Mouse (Mus musculus) hindbrain, embryonic 12.5 days (tissue): ENCODE data around the gene Hormad2. TPM values are rescaled to one million over a fixed set of nuclear protein-coding genes. Genes with fewer than 3 reads are reported as not detected.

Experiments
- ATAC-seq: fragments of 200-750 bp; cut with Nextera tagmentation; 2 replicates; pipeline ENCODE4 v1.8.0; 2017; ENCODE audit warnings: moderate TSS enrichment; ENCODE audit not compliant: low FRiP score
- H3K27ac ChIP-seq: fragments of 300-500 bp; sonication (generic); 2 replicates; pipeline ENCODE4 v1.5.1; 2016; ENCODE audit warnings: mild to moderate bottlenecking
- H3K27me3 ChIP-seq: fragments of 300-500 bp; sonication (generic); 2 replicates; pipeline ENCODE4 v1.6.1; 2016; ENCODE audit warnings: mild to moderate bottlenecking
- H3K36me3 ChIP-seq: fragments of 300-500 bp; sonication (generic); 2 replicates; pipeline ENCODE4 v1.6.1; 2016; ENCODE audit warnings: mild to moderate bottlenecking
- H3K4me1 ChIP-seq: fragments of 300-500 bp; sonication (generic); 2 replicates; pipeline ENCODE4 v1.6.1; 2016
- H3K4me2 ChIP-seq: fragments of 300-500 bp; sonication (generic); replicated peaks from 2 replicates; pipeline ENCODE4 v1.6.1; 2016; ENCODE audit warnings: mild to moderate bottlenecking
- H3K4me3 ChIP-seq: fragments of 300-500 bp; sonication (generic); 2 replicates; pipeline ENCODE4 v1.5.1; 2016; ENCODE audit warnings: mild to moderate bottlenecking
- H3K9ac ChIP-seq: fragments of 300-500 bp; sonication (generic); 2 replicates; pipeline ENCODE4 v1.6.1; 2016; ENCODE audit warnings: mild to moderate bottlenecking, moderate library complexity
- H3K9me3 ChIP-seq: fragments of 300-500 bp; sonication (generic); replicated peaks from 2 replicates; pipeline ENCODE4 v1.6.1; 2016; ENCODE audit warnings: mild to moderate bottlenecking
- WGBS: fragments of 180-500 bp; shearing (Covaris S2); methylation state at CpG from one replicate; pipeline ENCODE4 v1.1.7; 2016; 5-methylcytosine and 5-hydroxymethylcytosine counted together
- polyA plus RNA-seq: library from polyadenylated mRNA; unstranded; fragments of >200 nt; fragmentation: Nextera tagmentation; extraction: Ambion mirVana; gene quantifications from 2 replicates; pipeline ENCODE4 v1.2.1, GENCODE M21; 2016

Hormad2 gene
- polyA plus RNA-seq, 1 experiment from 2014 or later = 0.10 TPM

- WGBS = 87% methylated on average over 1 of the region's 1 CpGs
These were observed 26.5 kb upstream of the Hormad2 start for GRCm38 (mm10) chr11:4467436-4467835.

GRCm38 (mm10) chr11:4466191-4466590 lies 25.3 kb upstream of the Hormad2 start:
- Histone ChIP-seq H3K9me3 (no peaks in the 10 kb centered on the region), H3K36me3 (no peaks in the 10 kb centered on the region), H3K9ac (no peak overlapping the region), H3K4me3 (no peak overlapping the region), H3K27ac (no peak overlapping the region), H3K4me1 (peaks cover 6% of the 10 kb centered on the region; the same call in 1 of the 2 replicates), H3K4me2 (no peak overlapping the region), H3K27me3 (no peaks in the 10 kb centered on the region)
- 59% methylated on average over 4 of the region's 4 CpGs for WGBS
- ATAC-seq = no peak

More at GRCm38 (mm10) chr11:4467436-4467835, 26.5 kb upstream of the Hormad2 start:
- no peak for ATAC-seq
- H3K9ac ChIP-seq = no peak overlapping the region
- no peak overlapping the region for H3K4me2 ChIP-seq
- peaks cover 11% of the 10 kb centered on the region; the same call in 1 of the 2 replicates for H3K4me1 ChIP-seq
- no peaks in the 10 kb centered on the region for H3K36me3 ChIP-seq
- no peak overlapping the region for H3K4me3 ChIP-seq
- no peaks in the 10 kb centered on the region for H3K27me3 ChIP-seq
- no peaks in the 10 kb centered on the region for H3K9me3 ChIP-seq
- H3K27ac ChIP-seq = no peak overlapping the region

DNA sequence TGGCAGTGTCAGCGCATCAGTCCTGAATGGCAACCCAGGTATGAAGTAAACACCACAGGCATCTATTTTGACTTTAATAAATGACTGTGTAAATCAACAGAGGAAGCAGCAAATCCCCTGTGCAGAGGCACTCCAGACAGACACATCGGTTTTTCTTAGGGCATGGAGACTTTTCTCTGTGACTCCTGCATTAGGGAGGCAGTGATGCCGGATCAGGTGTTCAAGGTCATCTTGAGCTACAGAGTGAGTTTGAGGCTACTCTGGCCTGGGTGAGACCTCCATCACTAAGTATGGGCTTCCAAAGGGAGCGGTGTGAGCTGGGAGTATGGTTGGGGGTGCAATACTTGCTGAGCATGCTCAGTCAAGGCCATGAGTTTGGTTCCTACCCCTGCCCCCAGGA lies 23.7 kb upstream of the Hormad2 start:
- 91% methylated on average over 4 of the region's 4 CpGs for WGBS

GRCm38 (mm10) chr11:4464186-4464585 lies 23.3 kb upstream of the Hormad2 start:
- WGBS = 80% methylated on average over 1 of the region's 1 CpGs
- Histone ChIP-seq H3K4me2 (no peak overlapping the region), H3K27me3 (no peaks in the 10 kb centered on the region), H3K9me3 (no peaks in the 10 kb centered on the region), H3K9ac (no peak overlapping the region), H3K27ac (no peak overlapping the region), H3K36me3 (no peaks in the 10 kb centered on the region), H3K4me3 (no peak overlapping the region), H3K4me1 (peaks cover 10% of the 10 kb centered on the region; the same call in 1 of the 2 replicates)
- no peak for ATAC-seq

More for the DNA sequence above, 23.7 kb upstream of the Hormad2 start:
- Histone ChIP-seq H3K27me3 (no peaks in the 10 kb centered on the region), H3K9me3 (no peaks in the 10 kb centered on the region), H3K36me3 (no peaks in the 10 kb centered on the region), H3K27ac (no peak overlapping the region), H3K4me1 (peaks cover 10% of the 10 kb centered on the region; the same call in 1 of the 2 replicates), H3K4me3 (no peak overlapping the region), H3K9ac (no peak overlapping the region), H3K4me2 (no peak overlapping the region)
- no peak for ATAC-seq

- Histone ChIP-seq H3K4me1 (peaks cover 10% of the 10 kb centered on the region; the same call in 1 of the 2 replicates), H3K4me2 (no peak overlapping the region), H3K27ac (no peak overlapping the region), H3K9me3 (no peaks in the 10 kb centered on the region), H3K9ac (no peak overlapping the region), H3K36me3 (no peaks in the 10 kb centered on the region), H3K27me3 (no peaks in the 10 kb centered on the region), H3K4me3 (no peak overlapping the region)
- no peak for ATAC-seq
- 42% methylated on average over 2 of the region's 2 CpGs for WGBS
These were observed 22.0 kb upstream of the Hormad2 start for GRCm38 (mm10) chr11:4462868-4463267.

DNA sequence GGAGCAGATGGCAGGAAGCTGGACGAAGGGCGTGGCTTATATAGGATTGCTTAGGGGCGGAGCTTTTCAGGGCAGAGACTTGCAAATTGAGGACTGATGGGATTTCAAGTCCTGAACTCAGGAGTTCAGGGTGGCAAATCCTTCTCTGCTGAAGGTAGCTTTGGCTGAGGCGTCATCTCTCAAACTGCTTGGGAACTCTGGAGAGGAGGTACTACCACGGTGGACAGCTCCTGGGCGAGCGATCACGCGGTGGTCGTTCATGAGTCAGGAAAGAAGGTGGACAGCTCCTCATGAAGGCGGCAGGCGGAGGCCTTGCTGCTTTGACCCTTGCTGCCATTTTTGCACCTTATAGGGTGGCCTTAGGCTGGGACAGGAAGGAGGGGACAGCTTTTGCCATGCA lies 20.2 kb upstream of the Hormad2 start:
- no peak overlapping the region for H3K9ac ChIP-seq
- peaks cover 6% of the 10 kb centered on the region; the same call in 1 of the 2 replicates for H3K4me1 ChIP-seq
- H3K27me3 ChIP-seq = no peaks in the 10 kb centered on the region
- no peak overlapping the region for H3K27ac ChIP-seq
- H3K4me3 ChIP-seq = no peak overlapping the region
- 38% methylated on average over 12 of the region's 12 CpGs for WGBS
- ATAC-seq = no peak
- no peak overlapping the region for H3K4me2 ChIP-seq
- H3K36me3 ChIP-seq = no peaks in the 10 kb centered on the region
- no peaks in the 10 kb centered on the region for H3K9me3 ChIP-seq

- 71% methylated on average over 5 of the region's 5 CpGs for WGBS
- H3K36me3 ChIP-seq = no peaks in the 10 kb centered on the region
- H3K27ac ChIP-seq = no peak overlapping the region
- no peak overlapping the region for H3K4me3 ChIP-seq
- no peak overlapping the region for H3K9ac ChIP-seq
- 0 out of 2 replicates have a peak, but pooled peaks cover 5% of the 10 kb centered on the region for H3K4me1 ChIP-seq
- H3K4me2 ChIP-seq = no peak overlapping the region
- no peaks in the 10 kb centered on the region for H3K27me3 ChIP-seq
- H3K9me3 ChIP-seq = no peaks in the 10 kb centered on the region
- no peak for ATAC-seq
These were observed 19.7 kb upstream of the Hormad2 start for GRCm38 (mm10) chr11:4460615-4461014.

DNA sequence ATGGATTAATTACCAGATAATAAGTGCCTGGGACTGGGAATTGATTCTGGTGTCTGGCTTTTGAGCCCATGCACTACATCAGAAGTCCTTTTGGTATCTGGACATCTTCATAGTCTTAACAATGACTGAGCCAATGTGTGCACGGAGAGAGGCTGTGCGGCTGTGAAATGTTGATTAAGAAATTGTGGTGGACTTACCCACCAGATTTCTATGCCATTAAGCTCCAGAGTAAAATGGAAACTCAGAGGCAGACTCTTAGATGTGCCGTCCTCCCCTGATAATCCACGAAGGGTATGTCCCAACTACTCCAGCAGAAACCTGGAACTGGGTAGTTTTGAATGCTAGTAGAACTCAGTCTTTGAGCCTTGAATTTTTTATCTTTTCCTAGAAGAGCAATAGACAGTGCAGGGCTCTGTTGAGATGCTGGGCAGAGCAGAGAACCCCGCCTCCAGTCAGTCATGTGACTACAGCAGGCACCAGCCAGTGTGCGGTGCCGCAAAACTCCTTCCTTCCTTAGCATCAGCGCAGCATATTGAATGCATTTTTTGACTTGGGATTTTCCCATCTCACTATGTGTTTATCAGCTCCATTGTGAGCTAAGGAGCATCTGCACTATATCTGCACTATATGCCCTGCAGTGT lies 14.1 kb upstream of the Hormad2 start:
- Histone ChIP-seq H3K9ac (no peak overlapping the region), H3K4me3 (no peak overlapping the region), H3K27me3 (no peaks in the 10 kb centered on the region), H3K4me2 (no peak overlapping the region), H3K36me3 (no peaks in the 10 kb centered on the region), H3K4me1 (no peaks in the 10 kb centered on the region), H3K27ac (no peak overlapping the region), H3K9me3 (no peaks in the 10 kb centered on the region)
- no peak for ATAC-seq
- WGBS = 72% methylated on average over 8 of the region's 8 CpGs

DNA sequence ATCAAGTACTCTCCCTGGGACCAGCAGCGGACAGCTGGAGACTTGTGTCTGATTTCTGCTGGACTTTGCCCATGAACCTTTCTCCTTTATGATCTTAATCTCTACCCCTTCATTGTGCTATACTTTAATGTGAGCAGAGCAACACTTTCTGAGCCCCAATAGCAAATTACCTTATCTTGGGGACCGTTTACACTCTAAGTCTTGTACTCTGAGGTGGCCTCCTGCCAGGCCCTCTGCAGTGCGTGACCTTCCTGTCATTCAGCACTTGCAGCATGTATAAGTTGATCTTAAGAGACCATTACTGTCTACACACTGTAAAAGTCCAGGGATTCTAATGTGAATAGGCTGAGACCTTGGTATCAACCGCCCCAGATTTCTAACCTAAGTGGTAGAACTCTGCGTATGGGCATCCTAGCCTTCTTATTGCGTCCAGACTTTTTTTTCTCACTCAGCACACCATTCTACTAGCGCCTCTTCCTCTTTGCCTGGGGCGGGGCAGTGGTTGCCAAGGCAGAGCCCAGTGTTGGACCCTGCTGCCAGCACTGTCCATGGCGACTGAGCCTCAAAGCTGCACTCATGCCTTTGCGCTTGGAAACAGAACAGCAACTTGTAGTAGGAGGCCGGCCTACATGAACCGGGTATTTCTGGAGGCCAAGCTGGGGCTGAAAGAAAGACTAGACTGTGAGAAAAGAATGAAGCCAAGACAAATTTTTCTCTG lies 11.7 kb upstream of the Hormad2 start:
- Histone ChIP-seq H3K9me3 (no peaks in the 10 kb centered on the region), H3K4me2 (no peak overlapping the region), H3K4me3 (no peak overlapping the region), H3K27me3 (no peaks in the 10 kb centered on the region), H3K4me1 (no peaks in the 10 kb centered on the region), H3K27ac (no peak overlapping the region), H3K9ac (no peak overlapping the region), H3K36me3 (no peaks in the 10 kb centered on the region)
- no peak for ATAC-seq
- WGBS = 87% methylated on average over 12 of the region's 12 CpGs

GRCm38 (mm10) chr11:4451116-4451515 lies 10.2 kb upstream of the Hormad2 start:
- WGBS = 21% methylated on average over 9 of the region's 9 CpGs
- Histone ChIP-seq H3K9me3 (no peaks in the 10 kb centered on the region), H3K4me1 (no peaks in the 10 kb centered on the region), H3K36me3 (no peaks in the 10 kb centered on the region), H3K4me3 (no peak overlapping the region), H3K4me2 (no peak overlapping the region), H3K27me3 (no peaks in the 10 kb centered on the region), H3K9ac (no peak overlapping the region), H3K27ac (no peak overlapping the region)
- ATAC-seq = no peak

DNA sequence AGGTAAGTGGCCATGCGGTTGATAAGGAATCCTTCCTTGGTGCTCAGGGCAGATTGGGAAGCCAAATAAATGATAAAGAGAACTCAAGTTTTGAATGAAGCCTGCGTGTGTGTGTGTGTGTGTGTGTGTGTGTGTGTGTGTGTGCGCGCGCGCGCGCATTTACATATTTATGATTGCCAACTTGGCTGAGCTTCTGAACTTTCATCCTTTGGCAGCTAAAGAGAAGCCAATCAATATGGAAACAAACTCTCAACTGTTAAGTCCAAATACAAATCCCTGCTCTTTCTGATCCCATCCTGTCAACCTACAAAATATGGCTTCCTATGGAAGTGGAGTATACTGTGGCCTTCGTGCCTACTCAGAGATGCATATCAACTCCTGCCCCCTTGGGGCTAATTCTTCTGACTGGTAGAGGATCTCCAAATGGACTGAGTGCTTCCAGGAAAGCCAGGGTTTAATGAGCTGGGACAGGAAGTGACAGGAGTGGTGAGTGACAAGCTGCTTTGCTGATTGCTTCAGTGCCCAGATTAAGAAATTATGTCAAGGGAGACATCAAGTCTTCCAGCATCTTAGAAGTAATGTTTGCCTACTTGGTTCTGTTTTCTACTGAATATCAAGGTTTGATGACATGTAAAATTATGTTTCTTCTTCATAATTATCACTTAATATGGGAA lies 5.4 kb upstream of the Hormad2 start:
- no peaks in the 10 kb centered on the region for H3K4me1 ChIP-seq
- H3K4me2 ChIP-seq = no peak overlapping the region
- no peak overlapping the region for H3K27ac ChIP-seq
- no peaks in the 10 kb centered on the region for H3K36me3 ChIP-seq
- H3K9me3 ChIP-seq = no peaks in the 10 kb centered on the region
- no peak for ATAC-seq
- no peak overlapping the region for H3K4me3 ChIP-seq
- no peak overlapping the region for H3K9ac ChIP-seq
- 93% methylated on average over 9 of the region's 9 CpGs for WGBS
- H3K27me3 ChIP-seq = no peaks in the 10 kb centered on the region

DNA sequence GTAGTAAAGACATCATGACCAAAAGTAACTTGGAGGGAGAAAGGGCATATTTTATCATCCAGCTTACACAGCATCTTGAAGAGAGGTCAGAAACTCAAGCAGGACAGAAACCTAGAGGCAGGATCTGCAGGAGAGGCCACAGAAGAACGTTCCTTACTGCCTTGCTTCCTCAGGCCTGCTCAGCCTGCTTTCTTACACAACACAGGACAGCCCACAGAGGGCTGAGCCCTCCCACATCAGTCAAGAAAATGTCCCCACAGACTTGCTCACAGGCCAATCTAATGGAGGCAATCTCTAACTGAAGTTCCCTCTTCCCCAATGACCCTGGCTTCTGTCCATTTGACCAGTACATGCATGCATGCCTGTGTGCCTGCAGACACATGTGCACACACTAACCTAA lies 1.4 kb upstream of the Hormad2 start:
- no peaks in the 10 kb centered on the region for H3K4me1 ChIP-seq
- no peaks in the 10 kb centered on the region for H3K9me3 ChIP-seq
- no peak overlapping the region for H3K4me3 ChIP-seq
- no peak overlapping the region for H3K9ac ChIP-seq
- H3K4me2 ChIP-seq = no peak overlapping the region
- WGBS = 42% methylated on average over 1 of the region's 1 CpGs
- no peak for ATAC-seq
- H3K27me3 ChIP-seq = no peaks in the 10 kb centered on the region
- no peak overlapping the region for H3K27ac ChIP-seq
- H3K36me3 ChIP-seq = no peaks in the 10 kb centered on the region
